Mouse (Mus musculus) MEL (cell line): ENCODE results near the gene Gatb. TPM values are rescaled to one million over a fixed set of nuclear protein-coding genes. Genes with fewer than 3 reads are reported as not detected.

Experiments used
- DNase-seq: peaks from one replicate; pipeline ENCODE4 v3.0.0; 2011; ENCODE audit warnings: low read depth, low spot score
- H3K27ac ChIP-seq: 2 replicates; pipeline ENCODE4 v1.5.1; 2012; ENCODE audit warnings: low read depth, mild to moderate bottlenecking, control low read depth, low read length, moderate library complexity; ENCODE audit not compliant: control insufficient read depth
- H3K27me3 ChIP-seq, 2 experiments: fragments of 150-350 bp in 1 of 2; sonication (generic) in 1 of 2; 2 replicates each; pipeline ENCODE4 v1.6.1; 2012; ENCODE audit warnings: low read length in 2 of 2, mild to moderate bottlenecking in 2 of 2, improper control_type of control experiment in 1 of 2, moderate library complexity in 1 of 2; ENCODE audit not compliant: insufficient read depth in 2 of 2, control insufficient read depth in 1 of 2
- H3K36me3 ChIP-seq, 2 experiments: 2 replicates each; pipeline ENCODE4 v1.6.1; 2012 to 2014; ENCODE audit warnings: low read length in 2 of 2, improper control_type of control experiment in 1 of 2, inconsistent platforms in 1 of 2, mild to moderate bottlenecking in 1 of 2; ENCODE audit not compliant: insufficient read depth in 2 of 2, control insufficient read depth in 1 of 2
- H3K4me1 ChIP-seq, 2 experiments: fragments of 150-350 bp in 1 of 2; sonication (generic) in 1 of 2; 2 replicates each; pipeline ENCODE4 v1.6.1; 2012; ENCODE audit warnings: low read length in 2 of 2, improper control_type of control experiment in 1 of 2, mild to moderate bottlenecking in 1 of 2; ENCODE audit not compliant: insufficient read depth in 2 of 2, control insufficient read depth in 1 of 2
- H3K4me3 ChIP-seq, 2 experiments: fragments of 150-350 bp in 1 of 2; sonication (generic) in 1 of 2; 2 replicates each; pipeline ENCODE4 v1.5.1; 2012; ENCODE audit warnings: low read depth in 2 of 2, low read length in 2 of 2, mild to moderate bottlenecking in 2 of 2, moderate library complexity in 2 of 2, control low read depth in 1 of 2, improper control_type of control experiment in 1 of 2; ENCODE audit not compliant: control insufficient read depth in 1 of 2, insufficient read depth in 1 of 2
- H3K79me2 ChIP-seq: 2 replicates; pipeline ENCODE4 v1.6.1; 2012; ENCODE audit warnings: mild to moderate bottlenecking, low read length, moderate library complexity; ENCODE audit not compliant: control insufficient read depth, poor library complexity, insufficient read depth
- H3K9ac ChIP-seq: 2 replicates; pipeline ENCODE4 v1.6.1; 2012; ENCODE audit warnings: low read depth, mild to moderate bottlenecking, control low read depth, low read length, moderate library complexity; ENCODE audit not compliant: control insufficient read depth, poor library complexity, severe bottlenecking
- H3K9me3 ChIP-seq: fragments of 150-350 bp; sonication (generic); replicated peaks from 2 replicates; pipeline ENCODE4 v1.6.1; 2012; ENCODE audit warnings: mild to moderate bottlenecking, low read length, improper control_type of control experiment, moderate library complexity; ENCODE audit not compliant: insufficient read depth
- CHD1 ChIP-seq: IDR thresholded peaks from 2 replicates; pipeline ENCODE4 v1.6.1; 2012; ENCODE audit warnings: low read depth, mild to moderate bottlenecking, inconsistent platforms, low read length, improper control_type of control experiment
- CTCF ChIP-seq, 3 experiments: IDR thresholded peaks in 2 of 3; conservative IDR thresholded peaks in 1 of 3; 2 replicates each; pipeline ENCODE4 v1.5.1; 2011 to 2012; ENCODE audit warnings: low read length in 3 of 3, low read depth in 2 of 3, mild to moderate bottlenecking in 2 of 3, improper control_type of control experiment in 1 of 3, inconsistent platforms in 1 of 3, mixed read lengths in 1 of 3, moderate library complexity in 1 of 3; ENCODE audit not compliant: control insufficient read depth in 1 of 3, insufficient read depth in 1 of 3, poor library complexity in 1 of 3, severe bottlenecking in 1 of 3
- E2F4 ChIP-seq: IDR thresholded peaks from 2 replicates; pipeline ENCODE4 v1.6.1; 2011; ENCODE audit warnings: low read depth, low read length, improper control_type of control experiment, borderline replicate concordance
- EP300 ChIP-seq, 2 experiments: IDR thresholded peaks; 2 replicates each; pipeline ENCODE4 v1.6.1; 2011; ENCODE audit warnings: improper control_type of control experiment in 2 of 2, low read length in 2 of 2, low read depth in 1 of 2, mild to moderate bottlenecking in 1 of 2
- GATA1 ChIP-seq: IDR thresholded peaks from 2 replicates; pipeline ENCODE4 v1.6.1; 2011; ENCODE audit warnings: low read depth, low read length, improper control_type of control experiment
- JUND ChIP-seq: IDR thresholded peaks from 2 replicates; pipeline ENCODE4 v1.6.1; 2011; ENCODE audit warnings: low read depth, mild to moderate bottlenecking, improper control_type of control experiment, low read length
- MEF2A ChIP-seq: IDR thresholded peaks from 2 replicates; pipeline ENCODE4 v1.6.1; 2014; ENCODE audit warnings: low read depth, mild to moderate bottlenecking, inconsistent platforms, low read length, improper control_type of control experiment; ENCODE audit not compliant: poor library complexity, insufficient replicate concordance, severe bottlenecking; ENCODE audit errors: extremely low read depth
- MXI1 ChIP-seq: IDR thresholded peaks from 2 replicates; pipeline ENCODE4 v1.6.1; 2011; ENCODE audit warnings: mild to moderate bottlenecking, low read depth, low read length, improper control_type of control experiment
- MYB ChIP-seq: IDR thresholded peaks from 2 replicates; pipeline ENCODE4 v1.6.1; 2011; ENCODE audit warnings: mild to moderate bottlenecking, low read depth, low read length, improper control_type of control experiment
- NELFE ChIP-seq: IDR thresholded peaks from 2 replicates; pipeline ENCODE4 v1.6.1; 2011; ENCODE audit warnings: low read depth, low read length, improper control_type of control experiment
- NRF1 ChIP-seq: IDR thresholded peaks from 2 replicates; pipeline ENCODE4 v1.6.1; 2014; ENCODE audit warnings: low read depth, mild to moderate bottlenecking, inconsistent platforms, low read length, improper control_type of control experiment, moderate library complexity; ENCODE audit not compliant: poor library complexity, insufficient read depth, severe bottlenecking
- POLR2AphosphoS2 ChIP-seq: IDR thresholded peaks from 2 replicates; pipeline ENCODE4 v1.6.1; 2011; ENCODE audit warnings: low read length, improper control_type of control experiment
- POLR2AphosphoS5 ChIP-seq: IDR thresholded peaks from 2 replicates; pipeline ENCODE4 v1.6.1; 2012; ENCODE audit warnings: low read depth, borderline replicate concordance, mild to moderate bottlenecking, inconsistent platforms, low read length, moderate library complexity, mixed read lengths
- SMC3 ChIP-seq: IDR thresholded peaks from 2 replicates; pipeline ENCODE4 v1.6.1; 2011; ENCODE audit warnings: low read depth, low read length, improper control_type of control experiment
- TBP ChIP-seq: IDR thresholded peaks from 2 replicates; pipeline ENCODE4 v1.8.0; 2011; ENCODE audit warnings: low read depth, low read length, improper control_type of control experiment
- USF2 ChIP-seq, 2 experiments: IDR thresholded peaks; 2 replicates each; pipeline ENCODE4 v1.6.1; 2011 to 2012; ENCODE audit warnings: improper control_type of control experiment in 2 of 2, low read length in 2 of 2, borderline replicate concordance in 1 of 2, inconsistent platforms in 1 of 2, low read depth in 1 of 2, mild to moderate bottlenecking in 1 of 2; ENCODE audit not compliant: insufficient read depth in 1 of 2
- ZC3H11A ChIP-seq: IDR thresholded peaks from 2 replicates; pipeline ENCODE4 v1.6.1; 2012; ENCODE audit warnings: low read depth, mild to moderate bottlenecking, inconsistent platforms, low read length, improper control_type of control experiment
- ZKSCAN1 ChIP-seq: IDR thresholded peaks from 2 replicates; pipeline ENCODE4 v1.6.1; 2012; ENCODE audit warnings: low read depth, mild to moderate bottlenecking, inconsistent platforms, low read length, improper control_type of control experiment, moderate library complexity
- ZMIZ1 ChIP-seq: IDR thresholded peaks from 2 replicates; pipeline ENCODE4 v1.6.1; 2012; ENCODE audit warnings: low read depth, mild to moderate bottlenecking, inconsistent platforms, low read length, improper control_type of control experiment, moderate library complexity
- polyA plus RNA-seq, 2 experiments: library from polyadenylated mRNA; stranded (reverse) in 1 of 2; unstranded in 1 of 2; fragments of >175 nt in 1 of 2; fragments of >200 nt in 1 of 2; gene quantifications; 2 replicates each; pipeline versions ENCODE4 v1.2.1 to v1.2.4; 2012; ENCODE audit warnings: low replicate concordance in 2 of 2, low read depth in 1 of 2; ENCODE audit not compliant: insufficient read length in 2 of 2, insufficient read depth in 1 of 2, missing spikeins in 1 of 2
- total RNA-seq: library from RNA; depleted of rRNA; stranded (reverse); fragments of 300-350 nt; gene quantifications from 2 replicates; pipeline ENCODE4 v1.2.3, GENCODE M21; 2012

Gatb gene
- total and polyA plus RNA-seq, 3 experiments: 9.1 to 16.8 TPM; not detected in 1

GRCm38 (mm10) chr3:85616389-85616788 is 42.5 kb downstream of the Gatb start:
- no peak overlapping the region for H3K27ac ChIP-seq
- no peaks in the 10 kb centered on the region for H3K27me3 ChIP-seq
- no peaks in the 10 kb centered on the region for H3K4me1 ChIP-seq
- H3K9ac ChIP-seq: no peak overlapping the region
- H3K79me2 ChIP-seq: no peaks in the 10 kb centered on the region
- no peak for DNase-seq
- TF ChIP-seq E2F4 (no peak), NRF1 (no peak), TBP (no peak), ZKSCAN1 (no peak), MYB (no peak), MXI1 (no peak), SMC3 (no peak), USF2 (IDR thresholded peaks at IDR 0.05; ENCODE audit: borderline replicate concordance in 1 of 2, insufficient read depth in 1 of 2, low read depth in 1 of 2, low read length in 2 of 2) (no peak), POLR2AphosphoS5 (no peak), GATA1 (no peak), NELFE (no peak)
- no peak overlapping the region for H3K4me3 ChIP-seq
- no peaks in the 10 kb centered on the region for H3K9me3 ChIP-seq
- H3K36me3 ChIP-seq: no peaks in the 10 kb centered on the region

GRCm38 (mm10) chr3:85618885-85619284 is 45.0 kb downstream of the Gatb start:
- Histone ChIP-seq H3K9ac (no peak overlapping the region), H3K36me3 (no peaks in the 10 kb centered on the region), H3K27ac (no peak overlapping the region), H3K4me1 (no peaks in the 10 kb centered on the region), H3K4me3 (no peak overlapping the region), H3K27me3 (no peaks in the 10 kb centered on the region), H3K79me2 (no peaks in the 10 kb centered on the region), H3K9me3 (no peaks in the 10 kb centered on the region)
- no peak for DNase-seq
- peak in 2 of 3 experiments; percentile 11 to 12; a peak in 2 of 6 replicates for TF ChIP-seq CTCF (IDR thresholded peaks at IDR 0.05 in 2 of 3, conservative IDR thresholded peaks at IDR 0.05 in 1 of 3; ENCODE audit: control insufficient read depth in 1 of 3, insufficient read depth in 1 of 3, low read depth in 2 of 3, low read length in 3 of 3, poor library complexity in 1 of 3, severe bottlenecking in 1 of 3)
- TF ChIP-seq JUND: no peak
- TF ChIP-seq POLR2AphosphoS2: no peak

GRCm38 (mm10) chr3:85619345-85619744 is 45.4 kb downstream of the Gatb start:
- Histone ChIP-seq H3K4me3 (no peak overlapping the region), H3K79me2 (no peaks in the 10 kb centered on the region), H3K9me3 (no peaks in the 10 kb centered on the region), H3K4me1 (no peaks in the 10 kb centered on the region), H3K36me3 (no peaks in the 10 kb centered on the region), H3K9ac (no peak overlapping the region), H3K27me3 (no peaks in the 10 kb centered on the region), H3K27ac (no peak overlapping the region)
- TF ChIP-seq CTCF (IDR thresholded peaks at IDR 0.05 in 2 of 3, conservative IDR thresholded peaks at IDR 0.05 in 1 of 3; ENCODE audit: control insufficient read depth in 1 of 3, insufficient read depth in 1 of 3, low read depth in 2 of 3, low read length in 3 of 3, poor library complexity in 1 of 3, severe bottlenecking in 1 of 3) (no peak), ZC3H11A (no peak), MEF2A (no peak), CHD1 (no peak), ZMIZ1 (no peak), E2F4 (no peak), JUND (no peak), EP300 (IDR thresholded peaks at IDR 0.05; ENCODE audit: low read depth in 1 of 2, low read length in 2 of 2) (no peak)
- no peak for DNase-seq
